Mouse (Mus musculus): Measurements from ENCODE around the gene Pccb.

Gene Pccb

DNA sequence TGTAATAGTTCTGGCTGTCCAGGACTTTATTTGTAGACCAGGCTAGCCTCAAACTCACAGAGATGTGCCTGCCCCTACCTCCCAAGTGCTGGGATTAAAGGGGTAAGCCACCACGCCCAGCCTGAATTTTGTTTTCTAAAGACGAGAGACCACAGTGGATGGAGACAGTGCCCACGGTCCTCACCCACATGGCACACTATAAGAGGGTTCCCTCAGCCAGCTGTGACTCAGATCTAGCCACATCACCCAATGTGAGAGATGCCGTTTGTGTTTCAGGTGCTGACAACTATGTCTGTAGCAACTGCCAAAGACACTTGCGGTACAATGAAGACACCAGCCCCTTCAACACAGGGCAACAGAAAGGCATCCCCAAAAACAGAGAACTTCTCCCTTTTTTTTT, 47.7 kb downstream of the Pccb start:
- DNase-seq (ENCODE audit: low read depth, low spot score), result no peak

DNA sequence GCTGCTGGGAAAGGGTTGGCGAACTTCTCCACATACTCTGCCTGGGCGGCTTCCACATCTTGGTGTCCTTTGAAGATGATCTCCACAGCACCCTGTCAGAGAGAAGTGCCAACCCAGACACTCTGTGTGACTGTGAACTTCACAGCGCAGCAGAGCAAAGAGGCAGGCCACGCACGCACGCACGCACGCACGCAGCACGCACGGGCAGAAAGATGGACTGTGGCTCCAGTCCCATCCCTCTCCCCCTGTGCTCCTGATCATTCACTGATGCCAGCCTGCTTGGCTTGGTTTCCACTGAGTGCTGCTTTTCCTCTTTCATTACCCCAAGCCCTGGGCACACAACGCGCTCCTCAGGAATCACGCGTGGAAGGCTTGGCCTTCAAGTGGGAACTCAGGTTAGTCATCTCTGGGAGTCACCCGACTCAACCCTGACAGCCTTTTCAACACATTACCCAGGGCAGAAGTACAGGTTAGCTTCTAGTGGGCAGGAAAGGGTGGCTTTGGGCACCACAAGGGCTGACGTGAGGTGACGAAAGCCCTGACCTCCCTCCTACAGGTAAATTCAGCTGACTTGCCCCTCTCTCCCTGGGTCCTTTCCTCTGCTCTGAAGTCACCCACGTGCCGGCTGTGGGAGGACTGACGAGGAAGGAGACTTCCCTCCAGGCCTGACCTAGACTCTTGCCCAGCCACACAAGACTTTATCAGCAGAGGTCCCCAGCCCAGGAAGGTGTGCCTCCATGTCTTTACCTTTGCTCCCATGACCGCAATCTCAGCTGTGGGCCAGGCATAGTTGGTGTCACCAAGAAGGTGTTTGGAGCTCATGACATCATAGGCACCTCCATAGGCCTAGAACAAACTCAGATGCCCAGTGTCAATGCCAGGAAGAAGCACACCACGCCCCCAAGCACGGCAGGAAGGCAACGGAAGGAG, 50.1 kb downstream of the Pccb start:
- DNase-seq (ENCODE audit: low read depth, low spot score), result no peak

DNA sequence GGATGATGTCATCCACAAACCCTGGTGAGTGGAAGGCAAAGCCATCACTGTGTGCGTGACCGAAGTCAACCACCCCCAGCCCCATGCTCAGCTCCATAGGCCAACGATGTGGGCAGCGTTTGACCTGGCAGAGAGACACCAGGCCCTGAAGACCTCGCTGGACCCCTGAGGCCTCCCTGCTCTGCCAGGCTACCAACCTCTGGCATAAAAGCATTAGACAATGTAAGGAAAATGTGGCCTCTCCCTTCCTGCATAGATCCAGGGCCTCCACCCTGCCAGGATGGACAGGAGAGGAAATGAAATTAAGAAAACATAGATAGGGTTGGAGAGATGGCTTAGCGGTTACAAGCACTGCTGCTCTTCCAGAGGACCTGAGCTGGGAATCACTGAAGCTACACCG, 51.9 kb downstream of the Pccb start:
- no peak for DNase-seq (ENCODE audit: low read depth, low spot score)

DNA sequence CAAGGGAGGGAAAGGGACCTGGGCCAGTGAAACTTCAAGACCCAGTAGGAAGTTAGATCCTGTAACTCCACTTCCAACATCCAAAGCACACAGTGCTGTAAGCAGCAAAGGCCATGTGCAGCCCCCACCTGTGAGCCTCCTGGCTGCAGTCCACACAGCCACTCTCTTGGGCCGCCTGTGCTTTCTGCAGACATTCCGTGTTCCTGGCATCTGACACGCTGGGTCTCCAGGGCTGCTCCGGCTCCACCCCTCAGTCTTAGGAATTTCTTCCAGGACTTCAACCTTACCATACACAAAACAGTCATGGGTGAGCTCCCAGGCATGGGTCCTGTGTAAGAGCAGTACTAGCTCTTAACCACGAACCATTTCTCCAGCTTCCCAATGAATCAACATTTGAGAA, 55.4 kb downstream of the Pccb start:
- DNase-seq (ENCODE audit: low read depth, low spot score), result no peak

DNA sequence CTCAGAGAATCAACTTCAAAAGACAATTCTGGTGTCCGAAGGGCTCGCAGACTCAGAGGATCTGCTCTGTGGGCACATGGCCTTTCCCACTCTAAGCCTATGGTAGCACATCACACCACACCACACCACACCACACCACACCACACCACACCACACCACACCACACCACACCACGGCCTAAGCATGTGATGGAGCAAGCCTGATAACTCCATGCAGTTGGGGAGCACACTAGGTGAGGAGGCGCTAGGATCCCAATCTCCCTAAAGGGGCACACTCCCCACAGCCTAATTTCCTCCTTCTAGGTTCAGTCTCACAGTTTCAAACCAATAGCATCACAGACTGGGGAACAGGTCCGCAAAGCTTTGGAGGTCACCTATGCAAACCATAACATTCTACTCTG, 56.0 kb downstream of the Pccb start:
- DNase-seq (ENCODE audit: low read depth, low spot score), result no peak

DNA sequence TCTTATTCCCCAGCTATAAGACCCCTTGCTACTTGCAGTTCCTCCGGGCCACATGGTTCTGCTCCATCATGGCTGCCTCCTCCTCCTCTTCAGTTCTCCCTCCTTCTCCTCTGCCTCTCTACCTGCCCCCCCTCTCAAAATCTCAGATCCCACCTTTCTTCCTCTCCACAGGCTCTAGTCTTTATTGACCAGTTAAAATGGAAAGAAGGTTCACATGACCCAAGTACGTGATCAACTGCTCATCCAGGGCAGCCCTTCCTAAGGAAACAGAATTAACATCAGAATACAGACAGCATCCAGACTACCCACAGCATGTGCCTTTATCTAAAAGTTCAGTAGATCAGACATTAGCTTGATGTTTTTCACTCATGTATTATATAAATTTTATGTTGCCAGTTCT, 65.2 kb downstream of the Pccb start:
- no peak for DNase-seq (ENCODE audit: low read depth, low spot score)

DNA sequence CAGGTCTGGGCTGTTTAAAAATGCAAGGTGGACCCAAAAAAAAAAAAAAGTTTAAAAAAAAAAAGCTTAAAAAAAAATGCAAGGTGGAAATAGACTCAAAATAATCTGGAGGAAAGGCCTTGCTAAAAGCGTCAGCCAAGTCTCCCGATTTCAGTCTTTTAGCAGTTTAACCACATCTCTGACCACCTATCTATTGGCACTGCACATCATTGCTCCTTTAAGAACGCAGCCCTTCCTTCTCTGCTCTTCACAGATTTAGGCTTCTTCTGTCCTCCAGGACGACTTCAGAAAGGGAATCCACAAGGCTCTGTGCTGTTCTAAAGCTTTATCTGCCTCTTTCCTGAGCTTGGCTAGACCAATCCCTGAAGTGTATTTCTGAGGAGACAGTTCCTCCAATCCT, 70.6 kb downstream of the Pccb start:
- DNase-seq (ENCODE audit: low read depth, low spot score), result no peak

DNA sequence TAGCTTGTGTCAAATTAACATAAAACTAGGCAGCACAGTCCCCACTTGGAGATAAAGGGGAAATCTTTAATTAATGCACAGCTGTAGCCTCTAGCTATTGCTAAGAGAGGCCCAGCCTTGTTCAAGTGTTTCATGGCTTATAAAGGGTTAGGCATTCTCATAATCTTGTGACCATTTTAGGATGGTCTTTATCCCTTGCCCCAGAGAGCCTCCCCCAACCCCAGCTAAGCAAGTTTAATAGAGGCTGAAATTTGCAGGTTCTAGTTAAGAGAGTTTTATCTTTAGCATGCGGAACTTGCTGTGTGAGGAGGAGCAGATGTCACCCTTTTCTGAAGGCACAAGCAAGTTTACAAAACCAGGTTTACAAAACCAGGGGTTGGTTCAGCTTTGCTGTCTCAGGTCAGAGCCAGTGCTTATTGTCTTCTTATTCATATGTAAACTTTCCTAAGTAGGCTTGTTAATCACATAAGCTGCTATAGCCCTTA, 71.2 kb downstream of the Pccb start:
- DNase-seq (ENCODE audit: low read depth, low spot score), result no peak

DNA sequence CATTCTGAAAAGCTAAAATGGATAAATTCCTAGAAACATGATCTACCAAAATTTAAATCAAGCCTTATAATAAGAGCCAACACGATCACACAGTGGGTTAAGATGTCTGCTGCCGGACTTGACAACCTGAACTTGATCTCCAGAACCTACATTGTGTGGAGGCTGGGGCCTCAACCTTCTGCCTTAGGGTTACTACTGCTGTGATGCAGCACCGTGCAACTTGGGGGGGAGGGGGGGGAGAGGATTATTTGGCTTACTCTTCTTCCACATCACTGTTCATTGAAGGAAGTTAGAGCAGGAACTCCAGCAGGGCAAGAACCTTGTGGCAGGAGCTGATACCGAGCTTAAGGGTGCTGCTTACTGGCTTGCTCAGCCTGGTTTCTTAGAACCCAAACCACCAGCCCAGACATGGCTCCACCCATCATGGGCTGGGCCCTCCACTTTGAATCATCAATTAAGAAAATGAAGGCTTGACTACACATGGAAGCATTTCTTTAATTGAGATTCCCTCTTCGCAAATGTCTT, 71.7 kb downstream of the Pccb start:
- no peak for DNase-seq (ENCODE audit: low read depth, low spot score)

DNA sequence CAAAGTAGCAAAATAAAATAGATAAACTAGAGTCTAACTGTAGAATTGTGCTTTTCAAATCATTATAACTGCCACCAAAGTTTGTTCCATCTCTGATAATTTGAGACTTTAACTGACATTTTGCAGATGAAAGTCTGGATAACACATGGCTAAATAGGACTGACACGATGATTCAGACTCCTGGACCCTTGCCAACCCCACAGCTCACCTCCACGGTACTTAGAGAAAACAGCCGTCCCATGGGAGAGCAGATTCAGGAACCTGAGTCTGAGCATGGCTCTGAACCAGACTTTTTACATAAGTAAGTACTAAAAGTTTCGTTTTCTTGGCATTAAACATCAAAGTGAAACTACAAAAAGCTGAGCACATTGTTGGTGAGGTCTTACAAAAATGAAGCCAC, 83.2 kb downstream of the Pccb start:
- no peak for DNase-seq (ENCODE audit: low read depth, low spot score)

DNA sequence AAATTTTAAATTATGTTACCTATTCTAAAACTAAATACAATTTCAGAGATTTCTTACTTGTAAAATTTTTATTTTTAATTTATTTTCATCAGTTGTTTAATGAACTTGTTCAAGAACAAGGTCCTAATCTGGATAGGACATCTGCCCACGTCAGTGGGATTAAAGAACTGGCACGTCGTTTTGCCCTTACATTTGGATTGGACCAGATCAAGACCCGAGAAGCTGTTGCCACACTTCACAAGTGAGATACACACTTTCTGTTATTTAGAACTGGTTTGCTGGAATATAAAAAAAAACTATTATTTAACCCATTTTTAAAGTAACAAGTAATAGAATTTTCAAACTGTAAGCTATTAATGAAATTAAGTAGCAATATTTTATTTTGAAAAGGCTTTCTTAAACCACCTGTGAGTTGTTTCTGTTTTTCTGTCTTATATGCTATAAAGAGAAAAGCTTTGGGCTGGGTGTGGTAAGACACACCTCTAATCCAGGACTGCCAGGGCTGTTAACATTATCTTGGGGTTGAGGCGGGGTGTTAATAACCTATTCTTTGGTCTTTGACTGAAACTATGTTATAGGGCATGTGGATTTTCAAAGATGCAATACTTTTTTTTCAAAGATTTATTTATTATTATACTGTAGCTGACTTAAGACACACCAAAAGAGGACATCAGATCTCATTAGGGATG, 89.9 kb downstream of the Pccb start:
- no peak for DNase-seq (ENCODE audit: low read depth, low spot score)

DNA sequence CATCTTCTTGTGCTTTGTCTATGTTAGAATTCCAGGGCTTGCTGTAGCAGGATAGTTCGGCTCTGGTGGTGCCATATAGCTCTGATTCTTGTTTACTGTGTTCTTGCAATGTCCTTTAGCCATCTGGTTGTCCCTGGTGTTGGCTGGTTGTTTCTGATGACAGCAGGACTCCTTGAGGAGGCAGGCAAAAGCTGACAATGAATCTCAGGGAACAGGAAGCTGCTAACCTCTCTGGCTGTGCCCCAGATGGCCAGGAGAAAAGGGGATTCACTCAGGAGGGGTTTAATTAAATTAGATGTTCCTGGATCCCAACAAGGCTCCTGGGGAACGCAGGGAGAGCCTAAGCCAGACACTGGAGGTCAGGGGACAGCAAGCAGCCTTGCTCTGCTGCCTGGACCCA, 92.7 kb downstream of the Pccb start:
- DNase-seq (ENCODE audit: low read depth, low spot score), result no peak

Data from brain, embryonic 18.5 days (tissue).